Mouse (Mus musculus): Measurements from ENCODE around the gene Aff4.
"Not testable (repeated sequence)": the region's sequence is repeated elsewhere in the genome, so short reads cannot be mapped to it uniquely, and the experiment has no call there.

The Aff4 gene

DNA sequence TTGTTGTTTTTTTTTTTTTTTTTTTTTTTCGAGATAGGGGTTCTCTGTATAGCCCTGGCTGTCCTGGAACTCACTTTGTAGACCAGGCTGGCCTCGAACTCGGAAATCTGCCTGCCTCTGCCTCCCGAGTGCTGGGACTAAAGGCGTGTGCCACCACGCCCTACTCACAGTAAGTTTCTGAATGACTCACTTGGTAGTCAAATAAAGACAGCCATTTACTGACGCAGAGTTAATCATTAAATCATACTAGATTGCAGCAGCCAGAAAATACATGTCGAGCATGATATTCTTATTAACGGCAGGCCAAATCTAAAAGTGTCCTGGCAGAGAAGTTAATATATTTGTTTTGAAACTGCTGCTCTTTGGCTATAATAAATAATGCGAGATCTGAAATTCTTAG, 9.6 kb upstream of the Aff4 start:
- DNase-seq = not testable (repeated sequence)

DNA sequence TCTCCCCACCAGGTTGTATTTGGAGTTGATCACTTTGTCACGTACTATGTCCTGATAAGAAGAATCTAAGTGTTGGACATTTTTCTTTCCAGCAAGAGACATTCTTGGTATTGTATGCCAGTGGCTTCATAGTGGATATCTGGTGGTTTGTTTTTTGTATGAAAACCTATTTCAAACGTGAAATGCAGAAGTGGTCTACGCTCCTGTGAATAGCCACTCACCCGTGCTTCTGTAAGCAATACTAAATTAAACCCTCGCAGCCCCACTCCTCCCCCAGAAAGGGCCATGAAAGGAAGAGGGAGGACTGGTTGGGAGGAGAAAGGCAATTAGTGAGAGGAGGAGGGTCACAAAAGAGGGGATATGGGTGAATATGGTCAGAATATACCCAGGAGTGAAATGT, 7.9 kb upstream of the Aff4 start:
- no peak for DNase-seq

DNA sequence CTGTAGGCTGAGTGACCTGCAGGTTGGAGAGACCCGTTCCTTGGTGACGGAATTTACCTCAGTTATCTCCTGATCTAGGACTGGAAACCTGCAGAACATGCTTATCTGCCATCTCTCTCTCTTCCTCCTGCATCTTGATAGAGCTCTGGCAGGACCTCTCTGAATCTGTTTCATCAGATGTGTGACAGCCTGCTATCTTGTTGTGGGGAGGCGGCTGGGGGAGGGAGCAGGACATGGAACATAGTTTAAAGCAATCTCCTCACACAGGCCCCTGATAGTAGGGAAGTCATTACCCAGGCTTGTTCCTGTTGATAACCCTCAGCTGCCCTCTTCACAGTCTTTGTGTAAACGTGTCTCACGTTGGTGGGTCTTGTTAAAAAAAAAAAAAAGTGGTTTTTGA, 5.3 kb upstream of the Aff4 start:
- no peak for DNase-seq

DNA sequence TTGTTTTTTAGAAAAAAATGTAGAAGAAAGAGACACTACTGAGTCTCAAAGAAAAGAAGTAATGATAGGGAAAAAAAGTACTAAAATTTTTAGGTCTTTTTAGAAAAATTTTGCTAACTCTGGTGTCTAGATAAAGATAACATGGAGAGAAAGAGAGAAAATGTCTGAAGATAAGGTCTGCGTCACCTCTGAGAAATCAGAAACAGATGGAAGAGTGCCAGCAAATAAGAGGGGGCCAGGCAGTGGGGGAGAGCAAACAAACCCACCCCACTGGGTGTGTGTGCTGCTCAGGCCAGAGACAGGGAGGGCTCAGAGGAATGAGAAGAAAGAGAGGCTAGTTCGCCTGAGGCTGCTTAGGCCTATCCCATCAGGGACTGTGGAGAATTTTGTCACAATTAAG, 4.9 kb upstream of the Aff4 start:
- peak; percentile 20 for DNase-seq

DNA sequence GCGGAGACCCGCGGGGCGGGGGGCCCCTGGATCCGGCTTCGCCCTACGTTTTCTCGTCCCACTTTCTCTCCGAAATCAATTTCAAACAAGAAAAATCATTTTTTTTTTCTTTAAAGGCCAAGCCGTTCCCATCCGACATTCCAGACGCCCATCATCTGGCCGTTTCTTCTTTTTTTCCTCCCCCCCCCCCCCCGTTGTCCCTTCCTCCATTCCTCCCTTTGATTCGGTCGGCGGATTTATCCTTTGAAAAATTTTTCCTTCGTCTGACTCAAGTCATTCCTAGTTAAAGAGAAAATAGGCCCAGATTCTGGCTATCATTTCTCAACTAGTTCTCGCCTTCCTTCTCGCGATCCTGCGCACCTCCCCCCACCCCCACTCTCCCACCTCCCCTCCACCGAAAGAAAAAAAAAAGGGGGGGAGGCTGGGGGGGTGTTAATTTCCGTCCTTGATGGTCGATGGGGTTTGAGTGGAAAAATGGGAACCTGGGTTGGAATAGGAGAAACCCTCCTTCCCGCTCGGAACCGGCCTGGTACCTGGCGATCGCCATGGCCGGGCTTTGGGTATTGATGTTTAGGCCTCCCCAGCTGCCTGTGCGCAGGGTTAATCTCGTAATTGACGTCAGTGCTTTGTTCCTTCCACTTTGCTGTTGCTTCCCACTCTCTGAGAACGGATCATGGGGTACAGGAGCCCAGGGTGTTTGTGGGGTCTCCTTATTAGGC, 750 bp downstream of the Aff4 start:
- DNase-seq = peak; percentile 83

DNA sequence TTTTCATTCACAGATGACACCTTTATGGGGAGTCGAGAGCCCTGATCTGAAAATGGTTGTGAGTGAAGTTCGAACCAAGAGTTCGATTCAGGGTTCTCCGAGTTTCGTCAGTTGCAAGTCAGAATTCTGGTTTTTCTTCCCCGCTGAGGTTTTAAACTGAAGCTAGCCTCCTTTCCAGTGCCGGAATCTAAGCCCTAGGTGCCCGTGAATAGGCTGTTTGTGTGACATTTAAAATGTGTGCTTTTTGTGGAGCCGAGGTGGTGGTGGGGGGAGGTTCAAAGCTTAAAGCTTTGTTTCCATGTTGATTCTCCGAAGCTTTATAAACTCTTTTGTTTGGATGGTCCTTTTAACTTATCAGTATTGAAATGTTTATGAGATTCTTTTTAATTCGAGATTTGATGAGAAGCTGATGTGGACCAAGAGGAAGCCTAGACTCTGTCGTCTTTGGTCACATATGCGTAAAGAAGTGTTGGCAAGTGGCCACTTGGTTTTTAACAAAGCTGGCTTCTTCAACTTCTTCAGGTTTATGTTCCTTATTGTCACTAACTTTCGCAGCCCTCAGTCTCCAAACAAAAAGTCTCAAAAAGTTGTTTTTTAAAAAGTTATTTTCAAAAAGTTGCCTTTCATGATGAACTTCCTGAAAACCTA, 1.4 kb downstream of the Aff4 start:
- no peak for DNase-seq

DNA sequence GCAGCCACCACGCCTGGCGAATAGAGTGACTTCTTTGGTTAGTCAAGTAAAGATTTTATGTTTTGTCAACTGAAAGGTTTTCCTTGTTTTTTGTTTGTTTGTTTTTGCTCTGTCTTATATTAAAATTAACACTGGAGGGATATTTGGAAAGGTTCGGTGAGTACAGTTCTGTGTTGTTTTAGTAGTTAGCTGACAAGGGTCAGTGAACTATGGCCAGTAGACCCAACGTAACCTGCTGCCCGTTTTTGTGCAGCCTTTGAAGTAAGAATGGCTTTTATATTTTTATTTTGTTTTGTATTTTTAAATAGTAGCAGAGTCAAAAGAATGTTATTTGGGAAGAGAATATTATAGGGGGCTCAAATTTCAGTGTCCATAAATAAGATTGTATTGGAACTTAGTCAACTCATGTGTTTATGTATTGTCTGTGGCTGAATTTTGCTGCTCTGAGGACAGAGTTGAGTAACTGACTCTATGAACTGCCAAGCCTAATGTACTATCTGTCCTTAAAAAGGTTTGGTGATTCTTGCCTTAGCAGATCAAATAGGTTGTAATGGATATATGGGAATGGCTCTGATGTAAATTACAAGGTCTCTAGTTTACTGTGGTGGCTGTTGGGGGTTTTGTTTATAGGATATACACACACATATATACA, 8.0 kb downstream of the Aff4 start:
- no peak for DNase-seq

DNA sequence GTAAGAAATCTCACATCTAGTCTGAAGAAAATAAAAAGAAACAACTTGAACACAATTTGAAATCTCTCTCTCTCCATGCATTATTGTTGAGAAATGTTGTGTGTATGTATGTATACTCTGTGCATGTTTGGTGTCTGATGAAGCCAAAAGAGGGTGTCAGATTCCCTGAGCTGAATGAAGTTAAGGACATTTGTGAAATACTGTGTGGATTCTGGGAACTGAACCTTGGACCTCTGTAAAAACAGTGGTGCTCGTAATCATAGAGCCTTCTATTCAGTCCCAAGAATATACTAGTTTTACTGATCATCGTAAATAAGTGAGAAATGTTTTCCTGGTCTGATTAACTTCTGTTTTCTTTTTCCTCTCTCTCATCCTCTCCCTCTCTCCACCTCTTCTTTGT, 16.4 kb downstream of the Aff4 start:
- no peak for DNase-seq

DNA sequence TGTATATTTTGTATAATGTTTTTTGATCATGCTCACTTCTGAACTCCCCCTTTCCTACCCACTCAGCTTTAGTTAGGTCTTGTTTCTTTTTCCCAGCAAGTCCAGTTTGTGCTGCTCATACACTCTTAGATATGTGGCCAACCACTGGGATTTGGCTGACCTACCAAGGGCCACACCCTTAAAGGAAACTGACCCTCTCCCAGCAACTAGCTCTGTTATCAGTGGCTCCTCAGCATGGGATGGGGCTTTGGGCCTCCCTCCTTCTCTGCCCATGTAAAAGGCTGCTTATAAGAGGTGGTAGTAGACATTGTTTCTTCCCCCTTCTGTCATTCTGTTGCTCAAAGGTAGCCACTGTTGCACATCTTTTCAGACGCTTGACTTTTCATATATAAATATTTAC, 28.3 kb downstream of the Aff4 start:
- DNase-seq = peak; percentile 3

DNA sequence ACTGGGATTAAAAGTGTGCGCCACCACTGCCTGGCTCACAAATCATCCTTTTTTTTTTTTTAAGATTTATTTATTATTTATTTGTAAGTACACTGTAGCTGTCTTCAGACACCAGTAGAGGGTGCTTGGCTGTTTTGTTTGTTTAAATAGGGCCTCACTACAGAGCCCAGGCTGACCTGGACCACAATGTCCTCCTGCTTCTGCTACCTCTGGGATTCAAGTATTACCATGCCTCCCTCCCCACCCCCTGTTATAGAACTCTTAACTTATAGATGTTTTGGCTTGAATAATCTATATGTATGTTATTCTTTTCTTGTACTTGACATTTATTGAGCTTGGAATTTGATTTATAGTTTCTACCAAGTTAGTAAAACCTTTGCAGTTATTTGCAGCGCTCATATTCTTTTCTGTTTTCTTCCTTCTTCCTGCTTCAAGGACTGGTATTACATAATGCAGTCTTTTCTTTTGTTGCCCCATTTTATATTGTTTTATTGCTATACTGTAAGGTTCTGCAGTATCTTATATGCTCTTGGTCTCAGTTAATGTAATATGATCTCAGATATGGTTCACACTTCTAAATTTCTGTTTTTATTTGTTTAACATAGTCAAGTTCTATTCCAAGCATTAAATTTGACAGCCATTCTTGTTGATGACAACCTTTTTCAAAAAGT, 33.3 kb downstream of the Aff4 start:
- no peak for DNase-seq

DNA sequence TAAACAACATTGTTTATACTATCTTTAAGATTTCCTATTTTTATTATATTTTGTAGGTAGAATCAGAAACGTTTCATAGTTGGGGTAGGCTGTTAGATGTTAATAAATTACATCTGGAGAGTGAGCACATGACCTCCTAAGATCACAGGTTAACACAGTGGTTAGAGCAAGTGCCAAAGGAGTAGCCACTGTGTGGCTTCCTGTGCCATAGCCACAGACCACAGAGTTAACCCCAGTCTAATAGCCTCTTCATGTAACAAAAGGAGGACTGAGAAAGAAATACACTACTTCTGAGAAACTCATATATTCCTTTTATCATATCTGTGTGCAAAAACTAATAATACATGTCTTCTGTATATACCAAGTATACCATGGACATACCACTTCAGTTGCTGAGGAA, 43.2 kb downstream of the Aff4 start:
- no peak for DNase-seq

DNA sequence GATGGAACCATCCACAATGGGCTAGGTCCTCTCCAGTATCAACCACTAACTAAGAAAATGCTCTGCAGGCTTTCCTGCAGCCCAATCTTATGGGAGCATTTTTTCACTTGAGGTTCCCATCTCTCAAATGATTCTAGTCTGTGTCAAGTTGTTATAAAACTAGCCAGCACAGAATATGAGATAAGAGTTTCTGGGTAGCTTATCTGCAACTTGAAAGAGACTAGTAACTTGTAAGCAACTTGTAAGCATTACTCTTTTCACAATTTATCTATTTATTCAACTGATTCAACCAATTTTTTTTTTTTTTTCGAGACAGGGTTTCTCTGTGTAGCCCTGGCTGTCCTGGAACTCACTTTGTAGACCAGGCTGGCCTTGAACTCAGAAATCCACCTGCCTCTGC, 53.0 kb downstream of the Aff4 start:
- no peak for DNase-seq

DNA sequence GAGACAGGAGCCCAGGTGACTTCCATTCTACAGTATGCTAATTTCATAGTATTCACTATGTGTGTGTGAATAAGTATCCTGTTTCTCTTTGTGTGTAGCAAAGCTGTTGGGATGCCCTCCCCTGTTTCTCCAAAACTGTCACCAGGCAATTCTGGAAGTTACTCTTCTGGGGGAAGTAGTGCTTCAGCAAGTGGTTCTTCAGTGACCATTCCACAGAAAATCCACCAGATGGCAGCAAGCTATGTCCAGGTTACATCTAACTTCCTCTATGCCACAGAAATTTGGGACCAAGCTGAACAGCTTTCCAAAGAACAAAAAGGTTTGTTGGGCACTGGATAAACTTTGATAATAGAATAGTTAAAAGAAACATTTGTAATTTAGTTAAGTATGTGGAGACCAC, 61.1 kb downstream of the Aff4 start:
- peak; percentile 27 for DNase-seq

DNA sequence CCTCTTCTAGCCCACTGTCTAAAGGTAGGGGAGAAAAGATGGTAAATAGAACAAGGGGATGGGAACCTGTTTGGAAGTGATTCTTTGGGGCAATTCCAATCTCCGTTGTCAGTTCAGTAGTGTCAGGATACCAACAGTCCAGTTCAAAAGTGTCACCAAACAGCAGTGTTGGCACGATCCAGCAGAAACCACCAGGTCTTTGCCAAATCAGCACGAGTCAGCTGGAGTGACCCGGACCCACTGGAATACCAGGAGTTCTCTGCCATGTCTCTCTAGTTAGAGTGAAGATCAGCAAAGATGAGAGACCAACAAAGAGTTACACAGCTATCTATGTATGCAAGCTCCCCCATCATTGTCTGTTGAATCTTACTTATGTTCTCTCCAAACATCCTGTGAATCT, 63.2 kb downstream of the Aff4 start:
- no peak for DNase-seq

DNA sequence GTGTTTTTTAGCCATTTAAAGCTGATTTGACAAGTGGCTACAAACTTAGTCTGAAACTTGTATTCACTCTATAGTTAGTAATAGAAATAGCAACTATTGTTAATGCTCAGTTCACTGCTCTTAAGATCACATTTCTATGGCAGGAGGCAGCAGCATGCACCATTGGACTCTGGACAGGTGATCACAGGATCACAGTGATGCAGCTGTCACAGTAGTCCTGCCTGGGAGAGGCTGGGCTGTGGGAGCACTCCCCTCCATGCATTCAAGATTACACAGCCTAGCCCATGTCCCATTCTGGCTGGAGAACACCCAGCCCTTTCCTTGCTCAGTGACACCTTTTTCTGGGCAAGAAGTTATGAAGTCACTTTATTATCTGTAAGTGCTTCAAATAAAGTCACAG, 67.4 kb downstream of the Aff4 start:
- DNase-seq = no peak

DNA sequence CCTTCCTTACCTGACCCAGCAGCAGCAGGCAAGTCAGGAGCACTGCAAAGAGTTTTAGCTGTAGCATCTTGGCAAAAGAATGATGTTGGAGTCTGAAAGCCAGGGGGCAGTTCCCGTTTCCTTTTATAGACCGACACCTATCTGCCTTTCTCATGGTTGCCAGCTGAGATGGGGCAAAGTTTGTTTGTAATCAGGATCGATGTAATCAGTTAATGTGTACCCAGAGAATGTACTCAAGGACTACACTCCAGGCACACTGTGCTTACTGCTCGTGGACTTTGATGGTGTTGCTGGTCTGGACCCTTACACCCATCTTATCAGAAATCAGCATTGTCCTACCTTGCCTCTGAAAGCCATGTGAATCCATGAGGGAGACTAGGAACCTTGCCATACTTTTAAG, 72.4 kb downstream of the Aff4 start, which contains the start of gene Leap2:
Gene Leap2, minus strand, starts transcription at position 135 of the 400 bp plus-strand sequence.
- DNase-seq = no peak

DNA sequence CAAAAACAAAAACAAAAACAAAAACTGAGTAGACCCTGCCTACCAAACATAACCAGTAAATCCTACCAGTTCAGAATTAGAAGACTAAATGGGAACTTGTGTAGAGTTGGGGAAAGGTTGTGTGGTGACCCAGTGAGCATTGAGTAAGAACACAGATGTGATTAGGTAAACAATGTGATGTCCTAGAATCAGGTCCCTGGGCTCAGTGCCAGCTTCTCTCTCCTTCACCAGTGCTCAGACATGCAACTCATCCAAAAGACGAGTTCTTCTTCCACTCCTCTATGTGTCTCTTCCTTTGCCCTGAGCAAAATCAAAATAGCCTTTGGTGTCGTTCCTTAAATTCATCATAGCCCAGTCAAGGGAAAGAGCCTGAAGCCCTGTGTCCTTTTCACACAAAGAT, 74.2 kb downstream of the Aff4 start:
- DNase-seq = no peak

DNA sequence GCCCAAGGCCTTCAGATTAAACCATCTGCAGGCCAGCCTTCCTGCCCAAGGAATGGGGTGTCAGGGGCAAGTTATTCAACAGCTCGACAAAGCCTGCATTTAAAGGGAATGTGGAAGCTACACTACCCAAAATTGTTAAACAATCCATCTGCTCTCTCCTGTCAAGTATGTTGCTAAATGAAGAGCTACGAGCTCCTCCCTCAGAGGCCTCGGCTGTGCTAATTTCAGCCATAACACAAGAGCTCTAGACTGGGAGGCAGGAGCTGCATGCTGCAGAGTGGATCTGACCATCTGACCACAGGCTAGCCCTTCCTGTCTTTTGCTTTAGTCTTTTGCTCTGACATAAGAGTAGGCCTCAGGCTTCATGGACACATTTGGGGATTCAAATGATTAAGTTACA, 74.6 kb downstream of the Aff4 start:
- no peak for DNase-seq

DNA sequence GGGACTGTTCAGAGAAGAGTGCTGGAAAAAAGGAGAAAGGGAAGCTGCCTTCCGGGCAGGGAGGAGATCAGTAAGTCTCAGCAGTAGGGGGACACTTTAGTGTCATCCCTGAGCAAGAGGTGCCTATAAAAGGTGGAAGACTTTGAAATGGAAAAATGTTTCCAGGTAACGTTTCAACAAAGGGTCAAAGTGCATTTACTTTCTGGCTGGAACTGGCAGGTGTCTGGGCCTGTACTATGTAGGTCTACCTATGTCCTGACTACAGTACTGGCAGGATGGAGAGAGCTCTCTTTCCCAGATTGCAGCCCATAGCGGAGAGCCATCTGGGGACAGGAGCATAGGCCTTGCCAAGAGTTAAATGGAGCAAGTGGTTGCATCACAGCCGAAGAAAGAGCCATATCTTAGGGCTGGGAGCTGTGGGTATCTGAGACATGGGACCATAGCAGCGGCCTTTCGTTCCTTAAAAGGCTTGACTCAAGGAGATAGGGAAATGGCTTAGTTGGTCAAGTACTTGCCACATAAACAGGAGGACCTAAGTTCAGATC, 75.2 kb downstream of the Aff4 start:
- DNase-seq = no peak

DNA sequence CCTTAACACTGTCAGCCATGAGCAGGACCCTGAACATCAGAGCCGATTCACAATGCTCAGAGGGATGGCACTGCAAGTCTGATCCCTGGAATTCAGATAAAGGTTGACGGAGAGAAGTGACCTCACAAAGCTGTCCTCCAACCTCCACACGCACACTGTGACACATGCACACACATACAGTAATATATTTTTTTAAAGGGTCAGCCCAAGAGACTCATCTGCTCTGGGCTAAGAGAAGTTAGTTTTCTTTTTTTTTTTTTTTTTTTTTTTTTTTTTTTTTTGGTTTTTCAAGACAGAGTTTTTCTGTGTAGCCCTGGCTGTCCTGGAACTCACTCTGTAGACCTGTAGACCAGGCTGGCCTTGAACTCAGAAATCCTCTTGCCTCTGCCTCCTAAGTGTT, 76.3 kb downstream of the Aff4 start:
- DNase-seq = not testable (repeated sequence)

DNA sequence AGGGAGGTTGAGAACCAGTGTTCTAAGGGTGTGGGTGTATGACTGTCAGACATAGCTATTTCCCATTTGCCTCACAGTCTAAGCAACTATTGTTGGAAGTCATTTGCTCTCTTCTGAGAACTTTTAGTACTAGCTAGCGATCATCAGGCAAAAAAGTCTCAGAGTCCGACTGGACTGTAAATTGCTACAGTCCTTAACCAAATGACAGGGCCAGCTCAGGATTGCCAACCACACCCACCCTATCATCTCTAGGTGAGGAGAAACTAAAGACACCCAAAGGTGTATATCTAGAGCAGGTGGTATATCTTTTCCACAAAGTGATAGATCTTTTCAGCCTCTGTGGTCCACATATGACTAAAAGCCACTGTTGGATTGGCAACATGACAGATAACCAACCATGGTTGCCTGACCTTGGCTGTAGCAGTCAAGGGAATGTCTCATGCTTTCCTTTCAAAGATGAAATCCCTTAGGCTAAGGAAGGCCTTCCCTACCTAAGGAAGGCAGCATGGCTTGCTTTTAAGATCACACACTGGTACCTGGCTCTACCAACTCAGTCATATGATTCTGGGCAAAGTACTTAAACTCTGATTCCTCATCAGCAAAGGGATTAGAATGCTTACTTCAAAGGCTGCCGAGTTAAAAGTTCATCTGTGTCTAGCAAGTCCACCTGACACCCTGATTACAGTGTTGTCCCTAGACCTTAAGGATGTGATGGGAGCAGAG, 77.5 kb downstream of the Aff4 start:
- DNase-seq = no peak

DNA sequence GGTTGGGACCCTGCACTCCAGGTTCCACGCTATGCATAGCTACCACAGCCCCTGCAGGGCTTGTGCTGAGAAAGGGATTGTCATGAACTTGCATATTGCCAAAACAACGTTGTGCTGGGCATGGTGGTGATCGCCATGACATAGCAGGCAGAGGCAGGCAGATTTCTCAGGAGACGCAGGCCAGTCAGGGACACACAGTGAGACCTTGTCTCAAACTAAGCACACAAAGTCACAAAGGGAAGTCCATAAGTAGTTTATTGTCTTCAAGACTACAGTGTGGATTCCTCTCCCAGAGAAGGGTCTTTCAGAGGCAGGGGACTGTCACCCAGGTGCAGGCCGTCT, 78.1 kb downstream of the Aff4 start:
- no peak for DNase-seq

DNA sequence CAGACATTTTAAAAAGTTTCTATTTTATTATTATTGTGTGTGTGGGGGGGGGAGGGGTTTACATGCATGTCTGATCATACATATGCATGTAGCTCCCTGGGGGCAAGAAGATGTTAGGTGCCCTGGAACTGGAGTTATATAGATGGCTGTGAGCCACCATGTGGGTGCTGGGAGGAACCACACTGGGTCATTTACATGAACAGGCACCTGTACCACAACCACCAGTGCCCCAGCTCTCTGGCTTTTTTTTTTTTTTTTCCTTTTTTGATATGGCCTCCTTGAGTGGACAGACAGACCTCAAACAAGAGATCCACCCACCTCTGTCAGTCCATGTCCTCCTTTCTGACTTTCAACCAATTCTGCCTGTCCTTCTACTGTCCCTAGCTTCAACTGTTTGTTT, 78.5 kb downstream of the Aff4 start:
- no peak for DNase-seq
